Mouse (Mus musculus): ENCODE results near the gene Rrm2. TPM values are rescaled to one million over a fixed set of nuclear protein-coding genes. Genes with fewer than 3 reads are reported as not detected.

The Rrm2 gene
- polyA plus RNA-seq, 1 experiment from 2014 or later = 221 TPM

GRCm38 (mm10) chr12:24705502-24706263 is 2.4 kb upstream of the Rrm2 start:
- DNase-seq (no peak), ATAC-seq (ENCODE audit: insufficient read depth) (no peak)
- TF ChIP-seq CTCF (IDR thresholded peaks at IDR 0.05; ENCODE audit: low read depth) = no peak
- H3K27ac ChIP-seq (ENCODE audit: low read depth) = no peak overlapping the region
- H3K4me1 ChIP-seq (ENCODE audit: insufficient read depth) = no peaks in the 10 kb centered on the region
- H3K27me3 ChIP-seq (ENCODE audit: insufficient read depth, low read length) = no peaks in the 10 kb centered on the region
- WGBS = 86% methylated on average over 15 of the region's 15 CpGs
- H3K9me3 ChIP-seq (ENCODE audit: low read depth, low read length) = no peaks in the 10 kb centered on the region
- H3K36me3 ChIP-seq (ENCODE audit: insufficient read depth) = peaks cover 11% of the 10 kb centered on the region
- peak overlapping the region; percentile 86 for H3K4me2 ChIP-seq
- no peak overlapping the region for H3K9ac ChIP-seq
- no peak overlapping the region for H3K4me3 ChIP-seq (ENCODE audit: low read depth, low read length)

DNA sequence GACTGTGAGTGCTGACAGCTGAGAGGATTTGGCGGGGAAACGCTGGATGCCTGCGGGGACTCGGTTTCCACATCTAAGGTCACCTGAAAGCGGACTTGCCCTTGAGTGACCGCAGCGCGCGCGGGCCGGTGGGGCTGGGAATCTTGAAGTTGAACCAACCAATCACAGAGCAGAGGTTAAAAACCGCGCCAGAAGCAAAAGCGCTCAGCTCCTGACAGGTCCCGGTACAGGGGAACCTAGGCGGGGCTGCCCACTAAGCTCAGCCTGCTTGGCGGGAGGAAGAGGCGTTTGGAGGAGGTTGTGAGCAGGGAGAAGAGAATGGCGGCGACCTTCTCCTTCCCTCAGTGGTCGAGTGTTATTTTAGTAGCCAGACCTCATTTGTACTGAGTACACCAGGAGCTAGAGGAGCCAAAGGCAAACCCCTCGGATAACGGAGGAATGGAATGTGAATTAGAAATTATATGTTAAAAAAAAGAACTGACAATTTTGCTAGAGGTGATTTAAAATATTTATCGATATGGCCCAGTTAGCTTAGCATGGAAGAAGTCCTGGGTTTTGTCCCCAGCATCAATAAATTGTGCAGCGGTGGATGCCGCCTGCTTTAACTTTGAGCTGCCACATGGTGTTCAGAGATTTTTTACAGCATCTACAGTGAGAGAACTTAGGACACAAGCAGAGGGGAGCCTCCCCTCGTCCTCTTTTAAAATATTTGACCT is 1.1 kb upstream of the Rrm2 start:
- H3K4me1 ChIP-seq (ENCODE audit: insufficient read depth) = no peaks in the 10 kb centered on the region

DNA sequence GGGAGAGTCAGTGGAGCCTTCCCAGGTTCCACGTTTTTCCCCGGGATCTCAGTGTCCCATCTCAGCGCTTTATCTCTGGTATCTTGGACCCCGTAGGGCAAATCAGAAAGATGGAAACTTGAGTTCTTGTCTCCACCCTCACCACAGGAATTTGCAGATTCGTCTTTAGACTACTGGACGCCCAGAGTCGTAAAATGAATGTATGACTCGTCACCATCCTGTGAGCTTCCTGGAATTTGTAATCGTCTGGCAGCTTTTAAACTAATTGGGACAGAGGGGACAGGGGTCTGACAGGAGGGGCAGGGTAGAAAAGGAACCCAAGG is 600 bp upstream of the Rrm2 start:
- Histone ChIP-seq H3K9me3 (ENCODE audit: low read depth, low read length) (no peaks in the 10 kb centered on the region), H3K27ac (ENCODE audit: low read depth) (peak overlapping the region; percentile 77), H3K36me3 (ENCODE audit: insufficient read depth) (peaks cover 28% of the 10 kb centered on the region), H3K9ac (peak overlapping the region; percentile 84), H3K4me3 (ENCODE audit: low read depth, low read length) (peak overlapping the region; percentile 91), H3K4me1 (ENCODE audit: insufficient read depth) (no peaks in the 10 kb centered on the region), H3K27me3 (ENCODE audit: insufficient read depth, low read length) (no peaks in the 10 kb centered on the region), H3K4me2 (peak overlapping the region; percentile 86)
- ATAC-seq (ENCODE audit: insufficient read depth) (peak; percentile 13; the same call in 1 of the 2 replicates), DNase-seq (peak; percentile 61)
- WGBS = 1% methylated on average over 9 of the region's 9 CpGs
- no peak for TF ChIP-seq CTCF (IDR thresholded peaks at IDR 0.05; ENCODE audit: low read depth)

More for the DNA sequence above, 1.1 kb upstream of the Rrm2 start:
- Histone ChIP-seq H3K36me3 (ENCODE audit: insufficient read depth) (peaks cover 23% of the 10 kb centered on the region), H3K4me2 (peak overlapping the region; percentile 86), H3K9ac (peak overlapping the region; percentile 84), H3K9me3 (ENCODE audit: low read depth, low read length) (no peaks in the 10 kb centered on the region), H3K27ac (ENCODE audit: low read depth) (peak overlapping the region; percentile 77), H3K4me3 (ENCODE audit: low read depth, low read length) (peak overlapping the region; percentile 91), H3K27me3 (ENCODE audit: insufficient read depth, low read length) (no peaks in the 10 kb centered on the region)
- DNase-seq = peak; percentile 79
- ATAC-seq (ENCODE audit: insufficient read depth) = peak; percentile 15
- TF ChIP-seq CTCF (IDR thresholded peaks at IDR 0.05; ENCODE audit: low read depth) = no peak
- 1% methylated on average over 27 of the region's 27 CpGs for WGBS

DNA sequence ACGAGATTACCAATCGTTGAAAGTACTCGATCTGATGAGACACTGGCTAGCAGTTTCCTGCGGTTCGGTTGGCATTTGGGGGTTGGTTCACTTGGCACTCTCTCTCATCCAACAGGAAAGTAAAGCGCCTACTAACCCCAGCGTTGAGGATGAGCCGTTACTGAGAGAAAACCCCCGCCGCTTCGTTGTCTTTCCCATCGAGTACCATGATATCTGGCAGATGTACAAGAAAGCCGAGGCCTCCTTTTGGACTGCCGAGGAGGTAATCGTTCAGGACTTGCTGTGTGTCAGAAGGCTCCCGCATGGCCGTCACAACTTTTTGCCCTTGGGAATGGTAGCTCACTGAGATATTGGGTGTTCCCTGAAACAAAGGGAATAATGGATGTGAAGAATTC is 780 bp downstream of the Rrm2 start:
- no peak for ATAC-seq (ENCODE audit: insufficient read depth)
- TF ChIP-seq CTCF (IDR thresholded peaks at IDR 0.05; ENCODE audit: low read depth) = no peak
- peak overlapping the region; percentile 64 for H3K27ac ChIP-seq (ENCODE audit: low read depth)
- peaks cover 42% of the 10 kb centered on the region for H3K36me3 ChIP-seq (ENCODE audit: insufficient read depth)
- H3K27me3 ChIP-seq (ENCODE audit: insufficient read depth, low read length) = no peaks in the 10 kb centered on the region
- no peaks in the 10 kb centered on the region for H3K9me3 ChIP-seq (ENCODE audit: low read depth, low read length)
- H3K4me2 ChIP-seq = peak overlapping the region; percentile 86
- H3K9ac ChIP-seq = peak overlapping the region; percentile 84
- under 1% methylated on average over 17 of the region's 17 CpGs for WGBS
- H3K4me3 ChIP-seq (ENCODE audit: low read depth, low read length) = peak overlapping the region; percentile 91
- no peaks in the 10 kb centered on the region for H3K4me1 ChIP-seq (ENCODE audit: insufficient read depth)
- peak; percentile 44 for DNase-seq

- Histone ChIP-seq H3K27ac (ENCODE audit: low read depth) (peak overlapping the region; percentile 72; the same call in 1 of the 2 replicates), H3K4me1 (ENCODE audit: insufficient read depth) (no peaks in the 10 kb centered on the region), H3K4me2 (peak overlapping the region; percentile 86), H3K36me3 (ENCODE audit: insufficient read depth) (peaks cover 48% of the 10 kb centered on the region), H3K9ac (peak overlapping the region; percentile 84), H3K9me3 (ENCODE audit: low read depth, low read length) (no peaks in the 10 kb centered on the region), H3K4me3 (ENCODE audit: low read depth, low read length) (peak overlapping the region; percentile 91), H3K27me3 (ENCODE audit: insufficient read depth, low read length) (no peaks in the 10 kb centered on the region)
- WGBS = 7% methylated on average over 6 of the region's 6 CpGs
- ATAC-seq (ENCODE audit: insufficient read depth) (no peak), DNase-seq (peak; percentile 48)
- no peak for TF ChIP-seq CTCF (IDR thresholded peaks at IDR 0.05; ENCODE audit: low read depth)
These were observed 1.4 kb downstream of the Rrm2 start for GRCm38 (mm10) chr12:24709409-24709808.

DNA sequence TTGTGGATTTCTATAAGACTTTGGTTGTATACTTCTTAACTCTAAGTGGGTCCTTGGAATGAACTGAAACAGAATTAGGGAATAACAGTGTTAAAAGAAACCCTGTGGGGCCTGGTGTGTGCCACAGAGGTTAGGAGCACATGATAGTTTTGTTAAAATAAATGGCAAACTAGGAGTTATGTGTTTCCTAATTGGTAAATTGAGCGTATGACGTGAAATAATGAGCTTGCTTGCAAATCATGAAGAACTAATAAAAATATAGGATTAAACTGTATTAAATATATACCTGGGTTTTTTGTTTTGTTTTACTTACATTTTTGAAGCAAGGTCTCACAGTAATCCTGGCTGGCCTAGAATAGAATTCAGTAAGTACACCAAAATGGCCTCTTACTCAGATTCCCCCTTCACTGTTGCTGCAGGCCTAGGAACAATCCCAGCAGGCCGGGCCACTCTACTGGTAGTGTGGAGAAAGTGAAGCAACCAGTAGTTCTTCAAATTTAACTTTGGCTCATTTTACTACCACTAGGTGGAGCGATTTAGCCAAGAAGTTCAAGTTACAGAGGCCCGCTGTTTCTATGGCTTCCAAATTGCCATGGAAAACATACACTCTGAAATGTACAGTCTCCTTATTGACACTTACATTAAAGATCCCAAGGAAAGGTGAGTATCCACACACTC is 1.9 kb downstream of the Rrm2 start:
- ATAC-seq (ENCODE audit: insufficient read depth) = peak; percentile 16; the same call in 1 of the 2 replicates
- Histone ChIP-seq H3K4me2 (peak overlapping the region; percentile 86), H3K4me1 (ENCODE audit: insufficient read depth) (no peaks in the 10 kb centered on the region), H3K4me3 (ENCODE audit: low read depth, low read length) (peak overlapping the region; percentile 91), H3K9ac (peak overlapping the region; percentile 84), H3K27me3 (ENCODE audit: insufficient read depth, low read length) (no peaks in the 10 kb centered on the region), H3K9me3 (ENCODE audit: low read depth, low read length) (no peaks in the 10 kb centered on the region), H3K27ac (ENCODE audit: low read depth) (peak overlapping the region; percentile 72; the same call in 1 of the 2 replicates), H3K36me3 (ENCODE audit: insufficient read depth) (peaks cover 53% of the 10 kb centered on the region)
- peak; percentile 98 for DNase-seq
- peak; percentile 74 for TF ChIP-seq CTCF (IDR thresholded peaks at IDR 0.05; ENCODE audit: low read depth)
- WGBS = 30% methylated on average over 5 of the region's 5 CpGs
